Mouse (Mus musculus) embryonic facial prominence, embryonic 14.5 days (tissue): Measurements from ENCODE around the gene Tmem270. TPM values are rescaled to one million over a fixed set of nuclear protein-coding genes. Genes with fewer than 3 reads are reported as not detected.

Experiments
- ATAC-seq: fragments of 200-750 bp; cut with Nextera tagmentation; 2 replicates; pipeline ENCODE4 v1.8.0; 2017; ENCODE audit warnings: low read depth, moderate number of reproducible peaks, moderate TSS enrichment
- DNase-seq: peaks from one replicate; pipeline ENCODE4 v3.0.0-alpha.2; 2015; ENCODE audit warnings: low spot score
- H3K27ac ChIP-seq: fragments of 300-500 bp; sonication (generic); replicated peaks from 2 replicates; pipeline ENCODE4 v1.5.1; 2014; ENCODE audit warnings: low read depth, mild to moderate bottlenecking, low read length, moderate library complexity
- H3K27me3 ChIP-seq: fragments of 300-500 bp; sonication (generic); replicated peaks from 2 replicates; pipeline ENCODE4 v1.6.1; 2014; ENCODE audit warnings: low read length; ENCODE audit not compliant: control insufficient read depth, insufficient read depth
- H3K36me3 ChIP-seq: fragments of 300-500 bp; sonication (generic); 2 replicates; pipeline ENCODE4 v1.6.1; 2014; ENCODE audit warnings: low read length, mixed read lengths; ENCODE audit not compliant: control insufficient read depth, insufficient read depth
- H3K4me1 ChIP-seq: fragments of 300-500 bp; sonication (generic); 2 replicates; pipeline ENCODE4 v1.6.1; 2014; ENCODE audit warnings: antibody characterized with exemption, low read length; ENCODE audit not compliant: control insufficient read depth, insufficient read depth
- H3K4me2 ChIP-seq: fragments of 300-500 bp; sonication (generic); 2 replicates; pipeline ENCODE4 v1.6.1; 2014; ENCODE audit warnings: low read depth, mild to moderate bottlenecking, low read length, moderate library complexity, mixed read lengths
- H3K4me3 ChIP-seq: fragments of 300-500 bp; sonication (generic); 2 replicates; pipeline ENCODE4 v1.5.1; 2014; ENCODE audit warnings: low read depth, mild to moderate bottlenecking, low read length
- H3K9ac ChIP-seq: fragments of 300-500 bp; sonication (generic); 2 replicates; pipeline ENCODE4 v1.6.1; 2014; ENCODE audit warnings: low read depth, mild to moderate bottlenecking, low read length, moderate library complexity, mixed read lengths
- H3K9me3 ChIP-seq: fragments of 300-500 bp; sonication (generic); 2 replicates; pipeline ENCODE4 v1.6.1; 2016; ENCODE audit warnings: low read length; ENCODE audit not compliant: control insufficient read depth
- WGBS: fragments of 180-500 bp; shearing (Covaris S2); extraction: QIAGEN DNeasy Blood & Tissue Kit; methylation state at CpG from one replicate; pipeline ENCODE4 v1.1.7; 2014; 5-methylcytosine and 5-hydroxymethylcytosine counted together
- polyA plus RNA-seq: library from polyadenylated mRNA; unstranded; fragments of >200 nt; fragmentation: Nextera tagmentation; extraction: Ambion mirVana; gene quantifications from 2 replicates; pipeline ENCODE4 v1.2.1, GENCODE M21; 2014

Gene Tmem270
- polyA plus RNA-seq, 1 experiment from 2014 or later: not detected

DNA sequence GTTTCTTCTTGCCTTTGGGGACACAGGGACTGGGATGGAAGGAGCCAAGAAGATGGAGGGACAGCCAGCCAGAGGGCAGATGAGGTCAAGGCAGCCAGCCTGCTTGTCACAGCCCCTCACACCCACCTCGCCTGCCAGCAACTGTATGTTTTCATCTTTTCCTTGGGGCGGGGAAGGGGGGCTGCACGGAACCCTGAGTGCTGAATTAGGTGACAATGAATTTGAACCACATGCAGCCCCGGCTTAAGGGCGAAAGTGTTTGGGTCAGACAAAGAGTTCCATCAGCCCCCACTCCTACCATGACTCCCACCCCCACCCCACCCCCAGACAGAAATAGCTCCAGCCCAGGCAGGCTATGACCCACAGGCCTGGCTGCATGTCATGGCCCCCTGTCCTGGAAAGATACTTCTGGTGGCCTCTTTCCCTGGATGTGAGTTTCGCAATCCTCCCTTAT lies 15.9 kb downstream of the Tmem270 start:
- H3K4me2 ChIP-seq: no peak overlapping the region
- DNase-seq (no peak), ATAC-seq (no peak)
- H3K36me3 ChIP-seq: no peaks in the 10 kb centered on the region
- H3K4me1 ChIP-seq: peaks cover 11% of the 10 kb centered on the region
- 67% methylated on average over 6 of the region's 6 CpGs for WGBS
- H3K4me3 ChIP-seq: no peak overlapping the region
- H3K27me3 ChIP-seq: no peaks in the 10 kb centered on the region
- no peaks in the 10 kb centered on the region for H3K9me3 ChIP-seq
- no peak overlapping the region for H3K9ac ChIP-seq
- H3K27ac ChIP-seq: no peak overlapping the region

DNA sequence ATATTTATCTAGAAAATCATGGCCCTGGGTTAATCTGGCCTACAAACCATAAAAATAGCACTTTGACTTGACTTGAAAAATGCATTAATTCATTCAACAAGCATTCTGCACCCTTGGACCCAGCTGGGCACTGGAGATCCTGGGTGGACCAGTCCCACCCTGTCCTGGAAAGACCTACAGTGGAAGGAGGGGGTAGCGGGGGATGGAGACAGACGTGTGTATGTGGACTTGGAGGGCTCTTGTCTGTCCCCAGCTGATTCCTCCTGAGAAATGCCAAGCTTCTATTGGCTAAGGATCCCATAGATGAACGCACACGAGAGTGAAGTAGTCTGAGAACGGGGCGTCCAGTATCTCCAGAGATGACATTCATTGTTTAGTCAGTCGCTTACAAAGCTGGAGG lies 18.0 kb downstream of the Tmem270 start:
- Histone ChIP-seq H3K4me3 (no peak overlapping the region), H3K4me1 (no peaks in the 10 kb centered on the region), H3K9me3 (no peaks in the 10 kb centered on the region), H3K27me3 (no peaks in the 10 kb centered on the region), H3K27ac (no peak overlapping the region), H3K9ac (no peak overlapping the region), H3K4me2 (no peak overlapping the region), H3K36me3 (no peaks in the 10 kb centered on the region)
- DNase-seq (no peak), ATAC-seq (no peak)
- 90% methylated on average over 7 of the region's 7 CpGs for WGBS

DNA sequence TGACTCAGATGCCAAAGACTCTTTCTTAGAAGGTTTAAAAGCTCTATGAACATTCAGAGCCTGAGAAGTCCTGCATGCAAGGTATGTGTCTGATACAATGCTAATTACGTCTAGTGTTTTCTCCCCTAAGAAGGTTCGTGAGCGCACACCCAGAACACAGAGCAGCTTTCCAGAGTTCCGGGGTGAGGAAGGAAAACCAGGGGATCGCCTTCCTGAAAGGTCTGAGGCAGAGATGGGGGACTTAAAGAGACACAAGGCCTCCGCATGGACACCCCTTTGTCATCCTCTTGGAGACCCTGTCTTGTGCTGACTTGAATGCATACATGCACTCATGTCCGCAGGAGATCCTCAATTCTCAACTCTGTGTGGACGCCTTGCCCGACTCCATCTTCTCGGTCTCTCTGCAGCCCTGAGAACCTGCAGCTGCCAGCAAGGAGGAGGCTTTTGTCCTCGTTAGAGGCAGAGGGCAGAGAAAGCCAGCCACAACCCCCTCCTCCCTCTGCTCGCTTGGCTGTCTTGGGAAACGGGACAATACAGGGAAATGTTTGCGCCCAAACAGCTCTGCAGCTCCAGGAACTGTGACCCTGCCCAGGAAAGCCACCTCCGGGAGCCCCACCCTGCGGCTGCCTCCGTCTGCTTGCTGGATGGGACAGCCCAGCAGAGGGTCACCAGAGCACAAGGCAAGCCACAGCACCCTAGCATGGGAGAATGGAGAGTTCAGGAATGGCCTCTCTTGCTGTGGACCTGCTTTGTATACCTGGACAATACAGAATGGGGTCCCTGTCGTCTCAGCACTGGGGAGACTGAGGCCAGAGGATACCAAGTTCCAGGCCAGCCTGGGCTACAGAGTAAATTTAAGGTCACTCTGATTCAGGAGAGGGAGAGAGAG lies 18.8 kb downstream of the Tmem270 start:
- H3K27ac ChIP-seq: no peak overlapping the region

DNA sequence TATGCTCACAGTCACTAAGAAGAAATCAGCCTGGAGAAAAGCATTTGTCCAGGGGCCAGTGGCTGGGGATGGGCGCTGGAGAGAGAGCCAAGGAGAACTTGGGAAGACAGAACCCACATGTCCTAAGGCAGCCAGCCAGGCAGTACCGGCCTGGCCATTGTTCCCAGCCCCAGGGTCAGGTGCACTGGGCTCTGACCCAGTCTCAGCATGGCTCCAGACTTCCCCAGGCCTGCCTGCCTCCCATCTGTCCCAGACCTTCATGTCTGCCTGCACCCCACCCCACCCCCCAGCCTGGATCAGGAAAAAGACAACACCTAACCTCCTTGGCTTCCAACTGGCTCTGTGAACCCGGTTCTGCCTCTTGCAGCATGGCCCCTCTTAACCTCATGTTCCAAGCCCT lies 23.5 kb downstream of the Tmem270 start:
- Histone ChIP-seq H3K27ac (no peak overlapping the region), H3K4me1 (no peaks in the 10 kb centered on the region), H3K9me3 (peaks cover 7% of the 10 kb centered on the region; the same call in 1 of the 2 replicates), H3K36me3 (no peaks in the 10 kb centered on the region), H3K9ac (no peak overlapping the region), H3K4me2 (no peak overlapping the region), H3K4me3 (no peak overlapping the region), H3K27me3 (no peaks in the 10 kb centered on the region)
- WGBS: 75% methylated on average over 3 of the region's 3 CpGs
- DNase-seq (no peak), ATAC-seq (no peak)

More for the DNA sequence above, 18.8 kb downstream of the Tmem270 start:
- Histone ChIP-seq H3K27me3 (no peaks in the 10 kb centered on the region), H3K36me3 (no peaks in the 10 kb centered on the region), H3K9me3 (no peaks in the 10 kb centered on the region), H3K9ac (no peak overlapping the region), H3K4me3 (no peak overlapping the region), H3K4me2 (no peak overlapping the region), H3K4me1 (no peaks in the 10 kb centered on the region)
- DNase-seq (peak; percentile 32), ATAC-seq (no peak)
- WGBS: 66% methylated on average over 18 of the region's 18 CpGs

DNA sequence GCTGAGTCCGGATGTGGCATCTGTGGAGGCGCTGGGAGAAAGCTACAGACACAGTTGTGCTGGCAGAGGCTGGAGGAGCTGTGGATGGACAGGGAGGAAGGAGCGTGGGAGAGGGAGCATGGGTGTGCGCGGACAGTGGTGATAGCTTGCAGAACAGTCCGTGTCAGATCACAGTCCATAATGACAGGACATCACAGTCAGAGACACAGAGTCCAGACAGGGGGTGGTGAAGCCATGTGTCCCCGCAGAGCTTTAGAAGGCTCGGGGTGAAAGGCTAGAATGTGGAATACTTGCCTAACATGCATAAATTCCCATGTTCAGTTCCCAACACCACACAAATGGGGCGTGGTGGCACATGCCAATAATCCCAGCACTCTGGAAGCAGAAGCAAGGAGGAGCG lies 29.7 kb downstream of the Tmem270 start:
- DNase-seq (no peak), ATAC-seq (no peak)
- no peaks in the 10 kb centered on the region for H3K36me3 ChIP-seq
- H3K4me2 ChIP-seq: no peak overlapping the region
- no peaks in the 10 kb centered on the region for H3K27me3 ChIP-seq
- H3K4me3 ChIP-seq: no peak overlapping the region
- peaks cover 6% of the 10 kb centered on the region for H3K4me1 ChIP-seq
- 0 out of 2 replicates have a peak overlapping the region, but pooled peaks have one; percentile 11 for H3K9ac ChIP-seq
- H3K27ac ChIP-seq: no peak overlapping the region
- WGBS: 69% methylated on average over 10 of the region's 10 CpGs
- H3K9me3 ChIP-seq: peaks cover 7% of the 10 kb centered on the region; the same call in 1 of the 2 replicates

DNA sequence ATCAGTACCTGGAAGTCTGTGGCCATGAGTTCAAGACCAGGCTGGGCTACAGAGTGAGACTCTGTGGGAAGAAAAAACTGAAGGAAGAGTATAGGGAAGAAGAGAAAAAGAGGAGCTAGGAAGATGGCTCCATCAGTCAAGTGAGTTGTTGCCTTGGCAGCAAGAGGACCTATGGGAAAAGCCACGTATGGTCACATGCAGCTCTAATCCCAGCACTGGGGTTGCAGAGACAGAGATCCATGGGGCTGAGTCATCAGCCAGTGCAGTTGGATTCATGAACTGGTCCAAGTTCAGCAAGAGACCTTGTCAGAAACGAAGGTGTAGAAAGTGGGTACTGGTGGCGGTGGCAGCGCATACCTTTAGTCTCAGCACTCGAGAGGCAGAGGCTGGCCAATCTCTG lies 31.3 kb downstream of the Tmem270 start:
- H3K4me1 ChIP-seq: peaks cover 6% of the 10 kb centered on the region
- H3K9me3 ChIP-seq: no peaks in the 10 kb centered on the region
- H3K27me3 ChIP-seq: no peaks in the 10 kb centered on the region
- 90% methylated on average over 5 of the region's 5 CpGs for WGBS
- no peak for DNase-seq
- H3K27ac ChIP-seq: no peak overlapping the region
- ATAC-seq: no peak
- no peak overlapping the region for H3K4me3 ChIP-seq
- no peak overlapping the region for H3K9ac ChIP-seq
- no peaks in the 10 kb centered on the region for H3K36me3 ChIP-seq
- H3K4me2 ChIP-seq: no peak overlapping the region

DNA sequence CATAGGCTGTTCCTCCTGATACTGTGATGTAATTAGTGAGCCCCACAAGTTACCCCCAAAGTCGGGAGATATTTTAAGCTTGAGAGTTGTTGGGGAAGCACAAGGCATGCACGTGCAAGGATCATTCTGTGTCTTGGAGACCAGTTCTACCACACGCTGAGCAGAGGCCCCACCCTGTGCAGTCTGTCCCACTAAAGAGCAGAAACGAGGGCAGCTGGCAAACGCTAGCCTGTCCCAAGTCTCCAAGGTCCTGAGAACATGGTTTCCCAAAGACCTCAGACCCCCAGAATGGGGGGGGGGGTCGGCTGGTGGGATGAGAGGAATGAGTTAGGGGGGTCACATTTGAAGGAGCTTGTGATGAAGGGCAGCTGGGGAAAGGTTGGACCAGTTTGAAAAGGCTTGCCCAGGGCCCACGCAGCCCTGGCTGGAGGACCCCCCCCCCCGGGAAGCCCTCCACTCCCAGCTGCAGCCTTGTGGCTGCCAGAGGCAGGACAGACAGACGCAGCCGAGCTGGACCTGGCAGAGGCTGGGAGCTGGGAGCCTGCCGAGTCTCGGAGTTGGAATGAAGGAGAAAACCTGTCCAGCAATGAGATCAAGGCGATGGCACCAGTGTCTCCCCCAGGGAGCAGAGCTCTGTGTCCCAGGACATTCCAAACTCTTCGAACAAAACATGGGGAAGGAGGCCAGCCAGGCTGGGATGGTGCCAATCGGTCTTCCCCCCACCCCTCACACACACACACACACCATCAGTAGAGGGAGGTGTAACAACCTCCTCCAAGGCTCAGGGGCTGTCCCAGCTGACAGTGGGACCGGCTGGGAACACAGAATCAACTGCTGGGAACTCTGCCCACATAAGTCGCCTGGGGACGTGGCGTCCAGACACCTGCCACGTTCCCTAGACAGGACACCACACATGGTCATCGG lies 32.3 kb downstream of the Tmem270 start:
- H3K9ac ChIP-seq: no peak overlapping the region

DNA sequence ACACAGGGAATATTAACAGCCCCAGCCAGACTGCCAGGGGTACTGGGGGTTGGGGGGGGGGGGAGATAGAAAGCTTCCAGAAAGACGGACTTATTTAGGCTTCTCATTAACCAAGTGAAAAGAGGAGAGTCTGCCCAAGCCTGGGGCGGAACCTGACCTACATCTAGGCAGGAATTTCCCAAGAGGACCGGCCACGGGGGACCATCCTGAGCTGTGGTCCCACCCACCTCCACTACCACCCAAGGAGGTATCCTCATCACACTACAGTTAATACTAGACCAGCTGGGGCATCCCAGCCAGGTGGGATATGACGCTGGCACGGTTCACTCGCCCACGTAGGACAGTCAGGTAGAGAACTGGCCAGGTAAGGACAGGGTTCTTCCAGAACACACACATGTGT lies 33.5 kb downstream of the Tmem270 start:
- H3K4me3 ChIP-seq: no peak overlapping the region
- peaks cover 13% of the 10 kb centered on the region for H3K4me1 ChIP-seq
- WGBS: 89% methylated on average over 8 of the region's 8 CpGs
- H3K27ac ChIP-seq: no peak overlapping the region
- ATAC-seq (no peak), DNase-seq (no peak)
- no peaks in the 10 kb centered on the region for H3K36me3 ChIP-seq
- no peak overlapping the region for H3K9ac ChIP-seq
- H3K9me3 ChIP-seq: no peaks in the 10 kb centered on the region
- no peaks in the 10 kb centered on the region for H3K27me3 ChIP-seq
- H3K4me2 ChIP-seq: no peak overlapping the region

More for the DNA sequence above, 32.3 kb downstream of the Tmem270 start:
- peaks cover 6% of the 10 kb centered on the region for H3K4me1 ChIP-seq
- no peak overlapping the region for H3K4me2 ChIP-seq
- WGBS: 51% methylated on average over 21 of the region's 21 CpGs
- H3K9me3 ChIP-seq: no peaks in the 10 kb centered on the region
- H3K27me3 ChIP-seq: no peaks in the 10 kb centered on the region
- H3K27ac ChIP-seq: 0 out of 2 replicates have a peak overlapping the region, but pooled peaks have one; percentile 56
- no peak overlapping the region for H3K4me3 ChIP-seq
- DNase-seq: peak; percentile 65
- H3K36me3 ChIP-seq: no peaks in the 10 kb centered on the region
- ATAC-seq: peak; percentile 26; the same call in 1 of the 2 replicates
